Mouse (Mus musculus): ENCODE measurements around the gene Etv6. TPM values are rescaled to one million over a fixed set of nuclear protein-coding genes. Genes with fewer than 3 reads are reported as not detected.
A peak's percentile ranks its signal among the peaks of the same experiment; 100 is the strongest.

The Etv6 gene
- total and polyA plus RNA-seq, 2 experiments from 2014 or later: 4.0 to 9.1 TPM

DNA sequence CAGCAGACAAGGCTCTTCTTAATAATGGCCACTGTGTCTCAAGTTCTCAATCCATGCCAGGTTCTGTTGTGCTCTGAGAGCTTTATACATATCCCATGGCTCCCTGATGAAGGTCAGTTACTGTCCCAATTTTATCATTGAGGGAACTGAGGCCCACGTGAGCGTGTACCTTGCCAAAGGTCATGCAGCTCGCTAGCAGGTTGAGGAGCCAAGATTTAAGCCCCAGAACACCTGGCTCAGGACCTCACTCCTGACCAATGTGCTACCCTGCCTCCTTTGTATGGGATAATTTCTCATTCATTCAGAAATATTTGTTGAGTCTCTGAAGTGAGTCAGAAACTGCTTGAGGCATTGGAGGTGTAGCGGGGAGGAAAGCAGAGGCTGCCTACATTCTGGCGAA lies 170.8 kb downstream of the Etv6 start:
- no peaks in the 10 kb centered on the region for H3K9me3 ChIP-seq (ENCODE audit: low read length)
- no peak overlapping the region for H3K27ac ChIP-seq
- ATAC-seq (no peak), DNase-seq (ENCODE audit: low spot score) (no peak)
- H3K4me3 ChIP-seq (ENCODE audit: low read length): no peak overlapping the region
- no peak overlapping the region for H3K4me2 ChIP-seq (ENCODE audit: low read depth, low read length)
- no peak overlapping the region for H3K9ac ChIP-seq (replicated peaks; ENCODE audit: low read length)
- no peak for TF ChIP-seq CTCF (IDR thresholded peaks at IDR 0.05; ENCODE audit: low read depth)
- 88% methylated on average over 5 of the region's 5 CpGs for WGBS
- H3K4me1 ChIP-seq (ENCODE audit: insufficient read depth, low read length): peaks cover 23% of the 10 kb centered on the region
- H3K36me3 ChIP-seq (ENCODE audit: insufficient read depth, low read length): no peaks in the 10 kb centered on the region
- H3K27me3 ChIP-seq (ENCODE audit: insufficient read depth, low read length): no peaks in the 10 kb centered on the region

DNA sequence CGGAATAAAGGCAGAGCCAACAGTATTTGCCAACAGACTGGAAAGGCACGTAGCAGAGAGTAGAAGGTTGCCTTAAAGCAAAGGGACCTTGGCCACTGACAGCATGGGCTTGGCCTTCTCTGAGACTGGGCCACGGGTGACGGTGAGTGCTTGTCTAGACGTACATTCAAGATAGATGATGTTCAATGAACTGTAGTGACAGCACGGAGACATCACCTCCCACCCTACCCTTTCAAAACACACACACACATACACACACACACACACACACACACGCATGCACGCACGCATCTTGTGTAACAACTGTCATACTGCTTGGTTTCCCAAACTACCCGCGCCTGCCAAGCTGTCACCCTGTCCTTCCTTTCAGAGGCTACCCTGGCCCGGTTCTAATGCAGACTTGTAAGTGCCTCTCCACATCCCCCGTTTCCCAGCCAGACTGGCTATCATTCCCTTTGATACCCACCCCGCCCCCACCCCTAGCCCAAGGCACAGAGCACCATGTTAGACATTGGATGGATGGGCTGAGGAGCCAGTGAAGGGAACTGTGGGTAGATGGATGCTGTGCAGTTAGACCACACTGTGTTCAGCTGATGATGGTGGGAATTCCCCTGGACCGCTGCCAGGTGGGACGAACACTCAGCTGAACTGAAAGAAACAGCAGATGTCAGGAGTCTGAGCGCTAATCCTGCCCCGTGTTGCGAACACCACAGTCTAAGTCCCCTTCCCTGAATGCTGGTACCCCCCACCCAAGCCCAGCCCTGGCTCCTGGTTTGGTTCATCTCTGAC lies 172.1 kb downstream of the Etv6 start:
- Histone ChIP-seq H3K36me3 (ENCODE audit: insufficient read depth, low read length) (no peaks in the 10 kb centered on the region), H3K9ac (replicated peaks; ENCODE audit: low read length) (0 out of 2 replicates have a peak overlapping the region, but pooled peaks have one; percentile 22), H3K4me2 (ENCODE audit: low read depth, low read length) (peak overlapping the region; percentile 39), H3K27me3 (ENCODE audit: insufficient read depth, low read length) (no peaks in the 10 kb centered on the region), H3K9me3 (ENCODE audit: low read length) (no peaks in the 10 kb centered on the region), H3K4me3 (ENCODE audit: low read length) (no peak overlapping the region), H3K27ac (peak overlapping the region; percentile 63; the same call in 1 of the 2 replicates), H3K4me1 (ENCODE audit: insufficient read depth, low read length) (peaks cover 23% of the 10 kb centered on the region)
- ATAC-seq (peak; percentile 94), DNase-seq (ENCODE audit: low spot score) (peak; percentile 92)
- WGBS: 40% methylated on average over 19 of the region's 19 CpGs
- no peak for TF ChIP-seq CTCF (IDR thresholded peaks at IDR 0.05; ENCODE audit: low read depth)

DNA sequence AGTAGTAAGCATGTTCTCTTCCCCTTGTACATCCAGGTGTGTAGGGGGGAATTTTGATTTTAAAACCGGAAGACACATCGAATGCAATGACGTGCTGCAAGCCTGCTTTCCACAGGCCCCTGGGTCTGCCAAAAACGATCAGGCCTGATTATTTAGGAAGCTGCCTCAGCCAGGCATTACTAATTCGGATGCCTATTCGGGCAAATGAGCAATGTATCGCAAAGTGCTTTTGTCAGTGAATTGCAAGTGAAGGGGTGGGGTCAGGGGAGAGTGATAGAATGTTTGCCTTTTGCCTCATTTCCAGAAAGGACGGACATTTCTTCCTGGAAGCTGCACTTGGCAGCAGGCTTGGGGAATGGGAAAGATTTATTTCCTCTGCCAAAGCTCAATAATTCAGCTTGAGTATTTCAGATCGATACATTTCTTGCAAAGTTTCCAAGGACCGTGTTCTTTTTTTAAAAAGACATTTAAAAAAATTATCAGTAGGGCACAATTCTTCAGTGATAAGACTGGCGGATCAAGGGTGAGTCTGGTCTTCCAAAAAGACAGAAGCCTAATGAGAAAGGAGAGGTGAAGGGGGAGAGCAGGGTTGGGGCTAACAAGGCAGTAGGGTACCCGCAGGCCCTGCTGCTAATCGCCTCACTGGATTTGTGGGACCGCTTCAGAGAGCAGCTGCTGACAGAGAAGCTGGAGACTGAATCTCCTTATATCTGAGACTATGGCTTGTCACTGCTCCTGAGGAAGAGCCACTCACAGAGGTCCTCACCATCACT lies 172.9 kb downstream of the Etv6 start:
- DNase-seq (ENCODE audit: low spot score) (peak; percentile 79), ATAC-seq (peak; percentile 48)
- Histone ChIP-seq H3K4me2 (ENCODE audit: low read depth, low read length) (peak overlapping the region; percentile 39), H3K9ac (replicated peaks; ENCODE audit: low read length) (0 out of 2 replicates have a peak overlapping the region, but pooled peaks have one; percentile 22), H3K27me3 (ENCODE audit: insufficient read depth, low read length) (no peaks in the 10 kb centered on the region), H3K9me3 (ENCODE audit: low read length) (no peaks in the 10 kb centered on the region), H3K27ac (peak overlapping the region; percentile 63), H3K4me1 (ENCODE audit: insufficient read depth, low read length) (peaks cover 23% of the 10 kb centered on the region), H3K36me3 (ENCODE audit: insufficient read depth, low read length) (no peaks in the 10 kb centered on the region), H3K4me3 (ENCODE audit: low read length) (no peak overlapping the region)
- 33% methylated on average over 14 of the region's 14 CpGs for WGBS
- TF ChIP-seq CTCF (IDR thresholded peaks at IDR 0.05; ENCODE audit: low read depth): no peak

DNA sequence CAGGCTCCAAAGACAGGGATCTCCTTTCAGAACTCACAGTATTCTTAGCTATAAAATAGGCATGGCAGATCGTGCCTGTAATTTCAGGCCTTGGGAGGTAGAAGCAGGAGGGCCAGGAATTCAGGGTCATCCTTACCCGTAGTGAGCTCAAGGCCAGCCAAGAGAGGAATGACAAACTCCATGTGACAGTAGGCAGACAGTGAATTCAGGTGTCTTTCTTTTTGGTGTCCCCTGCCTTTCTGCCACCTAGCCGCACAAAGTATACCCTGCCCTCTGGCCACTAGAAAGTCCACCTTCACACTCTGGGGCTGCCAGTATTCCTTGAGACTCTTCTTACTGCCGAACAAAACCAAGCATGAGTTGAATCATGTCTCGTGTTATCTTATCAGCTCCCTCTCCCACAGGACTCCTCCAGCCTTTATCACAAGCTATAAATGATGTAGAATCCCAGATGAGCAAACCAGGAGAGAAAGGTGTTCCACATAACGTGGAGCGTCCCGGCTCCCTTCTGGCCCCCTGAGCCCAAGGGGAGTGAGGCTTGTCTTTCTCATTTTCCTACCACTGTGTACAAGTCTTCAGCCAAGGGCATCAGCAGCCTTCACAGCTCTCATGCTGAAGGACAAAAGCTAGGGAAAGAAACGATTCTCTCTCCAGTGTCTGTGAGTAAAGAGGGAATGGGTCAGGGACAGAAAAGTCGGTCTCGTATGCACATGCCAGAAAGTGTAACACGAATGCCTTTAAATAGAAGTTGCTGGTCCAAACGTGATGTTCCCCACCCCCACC lies 175.4 kb downstream of the Etv6 start:
- Histone ChIP-seq H3K9me3 (ENCODE audit: low read length) (no peaks in the 10 kb centered on the region), H3K27ac (no peak overlapping the region), H3K4me1 (ENCODE audit: insufficient read depth, low read length) (peaks cover 23% of the 10 kb centered on the region), H3K4me2 (ENCODE audit: low read depth, low read length) (no peak overlapping the region), H3K9ac (replicated peaks; ENCODE audit: low read length) (no peak overlapping the region), H3K36me3 (ENCODE audit: insufficient read depth, low read length) (no peaks in the 10 kb centered on the region), H3K27me3 (ENCODE audit: insufficient read depth, low read length) (no peaks in the 10 kb centered on the region), H3K4me3 (ENCODE audit: low read length) (no peak overlapping the region)
- ATAC-seq (no peak), DNase-seq (ENCODE audit: low spot score) (no peak)
- WGBS: 74% methylated on average over 13 of the region's 13 CpGs
- TF ChIP-seq CTCF (IDR thresholded peaks at IDR 0.05; ENCODE audit: low read depth): no peak

DNA sequence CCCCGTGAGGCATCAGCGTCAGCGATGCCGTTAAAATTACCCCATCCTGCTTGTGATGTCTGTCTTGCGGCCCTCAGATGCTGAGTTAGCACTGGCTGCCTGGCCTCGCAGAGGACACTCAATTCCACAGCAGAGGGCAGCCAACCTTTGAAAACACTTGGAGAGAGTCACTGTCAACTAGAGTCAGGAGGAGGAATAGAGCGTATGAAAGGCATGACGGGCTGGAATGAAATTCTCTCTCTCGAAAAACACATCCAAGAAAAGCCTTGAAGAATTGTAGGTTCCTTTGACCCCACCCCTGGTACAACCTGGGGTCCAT lies 175.9 kb downstream of the Etv6 start:
- H3K9me3 ChIP-seq (ENCODE audit: low read length): no peaks in the 10 kb centered on the region
- H3K9ac ChIP-seq (replicated peaks; ENCODE audit: low read length): no peak overlapping the region
- no peak overlapping the region for H3K4me3 ChIP-seq (ENCODE audit: low read length)
- TF ChIP-seq CTCF (IDR thresholded peaks at IDR 0.05; ENCODE audit: low read depth): no peak
- peaks cover 23% of the 10 kb centered on the region for H3K4me1 ChIP-seq (ENCODE audit: insufficient read depth, low read length)
- ATAC-seq (no peak), DNase-seq (ENCODE audit: low spot score) (no peak)
- H3K27ac ChIP-seq: no peak overlapping the region
- no peak overlapping the region for H3K4me2 ChIP-seq (ENCODE audit: low read depth, low read length)
- no peaks in the 10 kb centered on the region for H3K27me3 ChIP-seq (ENCODE audit: insufficient read depth, low read length)
- 66% methylated on average over 9 of the region's 9 CpGs for WGBS
- no peaks in the 10 kb centered on the region for H3K36me3 ChIP-seq (ENCODE audit: insufficient read depth, low read length)

DNA sequence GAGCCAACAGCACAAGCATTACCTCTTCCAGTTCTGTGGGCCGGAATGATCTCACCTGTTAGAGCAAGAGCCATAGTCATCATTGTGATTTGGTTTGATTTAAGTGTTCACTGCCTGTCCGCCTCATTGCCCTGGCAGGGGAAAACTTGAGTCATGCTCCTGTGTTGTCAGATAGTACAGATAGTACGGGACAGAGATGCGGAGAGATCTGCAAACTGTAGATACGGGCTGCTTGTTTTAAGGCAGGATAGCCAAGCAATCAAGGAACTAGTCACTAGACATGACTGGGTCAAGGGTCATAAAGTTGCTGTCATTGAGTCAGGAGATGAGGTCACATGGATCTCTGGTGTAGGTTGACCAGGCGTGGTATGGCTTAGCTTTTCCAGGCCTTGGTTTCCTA lies 182.2 kb downstream of the Etv6 start:
- no peak for DNase-seq (ENCODE audit: low spot score)
- no peak overlapping the region for H3K4me3 ChIP-seq (ENCODE audit: low read length)
- no peaks in the 10 kb centered on the region for H3K9me3 ChIP-seq (ENCODE audit: low read length)
- H3K27ac ChIP-seq: no peak overlapping the region
- no peaks in the 10 kb centered on the region for H3K36me3 ChIP-seq (ENCODE audit: insufficient read depth, low read length)
- 96% methylated on average over 6 of the region's 6 CpGs for WGBS
- H3K27me3 ChIP-seq (ENCODE audit: insufficient read depth, low read length): no peaks in the 10 kb centered on the region
- peaks cover 9% of the 10 kb centered on the region; the same call in 1 of the 2 replicates for H3K4me1 ChIP-seq (ENCODE audit: insufficient read depth, low read length)
- no peak for TF ChIP-seq CTCF (IDR thresholded peaks at IDR 0.05; ENCODE audit: low read depth)
- no peak for ATAC-seq
- no peak overlapping the region for H3K9ac ChIP-seq (replicated peaks; ENCODE audit: low read length)
- no peak overlapping the region for H3K4me2 ChIP-seq (ENCODE audit: low read depth, low read length)
